Mouse (Mus musculus) kidney, adult 2 months (tissue): Measurements from ENCODE around the gene Psmc3.

Experiments used
- CTCF ChIP-seq: fragments of 200-500 bp; conservative IDR thresholded peaks from 2 replicates; pipeline ENCODE4 v1.5.1; 2011; ENCODE audit warnings: low read depth, mild to moderate bottlenecking, control low read depth, low read length, moderate library complexity, mixed read lengths; ENCODE audit not compliant: insufficient read depth, insufficient read length
- POLR2A ChIP-seq: fragments of 200-500 bp; IDR thresholded peaks from one replicate; pipeline ENCODE4 v1.6.1; 2011; ENCODE audit warnings: low read depth, low read length, control low read depth

GRCm38 (mm10) chr2:91027391-91028214, 26.2 kb upstream of the Psmc3 start:
- no peak for TF ChIP-seq POLR2A
- TF ChIP-seq CTCF: no peak
